Mouse (Mus musculus) adrenal gland (tissue): ENCODE measurements around the gene Tbx19.

ENCODE experiments used
- intact Hi-C: fragments of 180-260 bp; cut with DNase I; formaldehyde crosslinking; loops from one replicate; pipeline ENCODE4 v1.15.1; 2025
- long read RNA-seq, 2 experiments: library from polyadenylated mRNA; unstranded; transcript quantifications; one replicate each; pipeline ENCODE4 v2.0.0; 2020; ENCODE audit warnings: borderline replicate concordance in 1 of 2; ENCODE audit not compliant: insufficient replicate concordance in 1 of 2

The Tbx19 gene
- long read RNA-seq, experiment 1, result 0 reads
- long read RNA-seq, experiment 2, result 0 reads

DNA sequence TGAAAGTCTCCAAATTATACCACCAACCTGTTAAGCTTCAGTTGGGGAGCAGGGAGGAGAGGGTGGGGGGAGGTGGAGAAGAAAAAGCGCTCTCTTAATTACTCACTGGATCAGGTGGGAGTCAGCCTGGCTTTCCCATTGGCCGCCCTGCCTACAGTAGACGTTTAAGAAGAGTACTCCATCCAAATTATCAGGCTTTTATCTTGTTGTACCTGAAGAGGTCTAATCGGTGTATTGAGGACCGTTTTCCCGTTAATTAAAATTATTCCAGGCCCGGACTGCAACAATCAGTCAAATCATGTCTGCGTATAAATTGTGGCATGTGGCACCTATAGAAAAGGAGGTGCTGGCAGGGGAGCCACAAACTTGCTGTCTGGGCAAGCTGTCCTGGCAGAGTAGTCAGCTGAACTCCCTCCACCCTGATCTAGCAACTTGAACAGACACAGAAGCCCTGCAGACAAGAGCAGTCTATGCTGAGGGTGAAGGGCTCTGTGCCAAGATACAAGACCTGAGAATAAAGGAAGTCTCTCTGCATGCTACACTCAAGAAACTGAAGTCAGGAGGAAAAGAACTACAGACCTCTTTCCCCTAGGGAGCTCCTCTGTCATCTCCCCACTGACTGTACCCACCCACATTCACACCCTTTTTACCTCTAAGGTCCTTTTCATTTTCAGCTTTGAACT is at the start of gene Tbx19:
Gene Tbx19, minus strand, starts transcription at position 51 of the 683 bp plus-strand sequence.
- intact Hi-C loops, result no loop called here

DNA sequence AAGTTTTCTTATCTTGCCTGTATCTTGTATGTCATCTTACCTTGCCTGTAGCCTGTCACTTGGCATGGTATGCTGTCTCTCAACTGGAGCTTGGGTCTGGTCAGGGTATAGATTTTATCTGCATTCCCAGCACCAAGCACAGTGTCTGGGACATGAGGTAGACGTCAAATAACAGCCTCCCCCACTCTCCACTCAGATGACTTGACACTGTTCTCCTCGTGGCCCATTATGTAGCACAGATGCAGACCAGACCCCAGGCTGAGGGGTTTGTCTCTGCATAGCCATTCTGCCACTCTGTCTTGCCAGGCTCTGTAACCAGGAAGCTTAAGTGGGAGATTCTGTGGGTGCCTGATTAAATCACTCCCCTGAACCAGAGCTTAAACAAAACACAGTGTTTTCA is 45.0 kb upstream of the Tbx19 start:
- intact Hi-C loops, result no loop called here

DNA sequence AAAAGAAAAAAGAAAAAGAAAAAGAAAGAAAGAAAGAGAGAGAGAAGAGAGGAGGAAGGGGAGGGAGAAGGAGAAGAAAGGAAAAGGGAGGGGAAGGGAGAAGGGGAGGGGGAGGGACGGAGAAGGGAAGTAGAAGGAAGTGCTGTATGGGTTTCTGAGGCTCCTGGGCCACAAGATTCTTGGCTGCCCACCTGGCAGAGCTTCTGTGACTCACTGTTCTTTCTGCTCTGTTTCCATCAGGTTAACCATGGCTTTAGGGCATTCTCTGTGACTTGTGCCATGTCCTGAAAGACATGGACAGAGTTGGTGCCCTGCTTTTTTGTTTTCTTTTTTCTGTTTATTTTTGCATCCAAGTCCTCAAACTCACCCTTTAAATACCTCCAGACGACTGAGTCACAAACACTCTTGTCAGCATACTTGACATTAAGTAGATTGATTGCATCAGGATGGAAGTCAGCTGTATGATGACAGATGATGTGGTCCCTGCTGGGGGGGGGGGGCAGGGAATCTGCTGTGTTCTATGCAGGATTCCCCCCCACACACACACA is 43.0 kb upstream of the Tbx19 start:
- intact Hi-C loops, result no loop called here

DNA sequence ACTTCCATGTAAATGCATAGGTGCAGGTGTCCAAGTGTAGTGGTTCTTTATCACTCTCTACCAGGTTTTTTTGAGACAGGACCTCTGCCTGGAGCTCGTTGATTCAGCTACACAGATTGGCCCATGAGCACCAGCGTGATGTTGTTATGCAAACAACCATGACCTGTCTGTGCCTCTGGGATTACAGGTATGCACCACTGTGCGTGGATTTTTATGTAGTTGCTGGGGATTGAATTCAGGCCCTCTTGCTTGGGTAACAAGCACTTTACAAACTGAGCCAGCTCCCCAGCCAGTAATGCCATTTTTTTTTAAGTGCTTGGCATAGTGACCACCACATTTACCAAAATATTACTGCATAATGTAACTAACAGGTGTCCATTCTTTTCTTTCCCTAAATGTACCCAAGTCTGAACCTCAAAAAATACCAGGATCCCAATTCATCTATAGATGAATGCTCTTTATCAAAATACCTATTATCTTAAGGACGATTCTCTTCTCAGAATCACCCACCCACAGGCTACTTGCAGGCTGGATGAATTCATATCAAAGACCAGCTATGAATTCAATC is 41.0 kb upstream of the Tbx19 start:
- intact Hi-C loops, result no loop called here

DNA sequence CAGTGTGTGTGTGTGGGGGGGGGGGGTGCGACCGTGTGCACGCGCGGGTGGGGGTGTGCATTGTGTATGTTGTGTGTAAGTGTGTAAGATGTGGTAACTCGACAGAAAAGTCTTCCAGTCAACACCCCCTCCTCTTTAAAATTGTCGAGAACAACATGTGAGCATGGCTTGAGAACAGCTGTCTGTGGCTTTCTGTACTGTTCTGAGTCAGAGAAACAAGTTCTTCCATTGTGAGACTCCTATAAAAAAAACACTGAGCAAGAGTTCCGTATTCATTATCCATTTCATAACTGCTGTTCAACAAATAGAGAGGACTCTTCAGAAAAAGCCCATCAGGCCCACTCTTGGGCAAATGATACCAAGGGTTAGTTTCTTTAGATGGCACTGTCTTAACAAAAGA is 40.2 kb upstream of the Tbx19 start:
- intact Hi-C loops, result no loop called here

DNA sequence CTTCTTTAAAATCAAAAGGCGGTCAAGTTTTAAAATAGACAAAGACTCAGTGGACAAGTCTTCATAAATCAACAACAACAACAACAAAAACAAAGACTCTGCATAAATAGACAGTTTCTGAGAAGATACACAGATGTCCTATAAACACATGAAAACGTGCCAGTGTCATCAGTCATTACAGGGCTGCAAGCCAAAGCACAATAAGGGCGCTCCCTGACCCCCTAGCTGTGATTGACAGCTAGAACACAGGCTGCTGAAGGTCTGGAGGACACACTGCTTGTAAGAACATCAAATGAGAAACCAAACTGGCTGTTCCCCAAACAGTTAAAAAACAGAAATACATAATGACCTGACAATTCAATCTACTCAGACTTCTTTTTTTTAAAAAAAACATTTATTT is 39.1 kb upstream of the Tbx19 start:
- intact Hi-C loops, result no loop called here

DNA sequence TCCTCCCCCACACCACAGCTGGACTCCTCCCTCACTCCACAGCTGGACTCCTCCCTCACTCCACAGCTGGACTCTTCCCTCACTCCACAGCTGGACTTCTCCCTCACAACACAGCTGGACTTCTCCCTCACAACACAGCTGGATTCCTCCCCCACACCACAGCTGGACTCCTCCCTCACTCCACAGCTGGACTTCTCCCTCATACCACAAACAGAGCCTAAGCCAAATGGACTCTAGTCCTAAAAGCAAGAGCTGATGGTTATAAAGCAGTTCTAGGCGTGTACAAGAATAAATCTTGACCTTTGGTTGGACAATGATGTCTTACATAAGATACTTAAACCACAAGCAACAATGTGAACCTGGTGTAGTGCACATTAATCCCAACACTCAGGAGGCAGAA is 38.4 kb upstream of the Tbx19 start:
- intact Hi-C loops, result no loop called here

DNA sequence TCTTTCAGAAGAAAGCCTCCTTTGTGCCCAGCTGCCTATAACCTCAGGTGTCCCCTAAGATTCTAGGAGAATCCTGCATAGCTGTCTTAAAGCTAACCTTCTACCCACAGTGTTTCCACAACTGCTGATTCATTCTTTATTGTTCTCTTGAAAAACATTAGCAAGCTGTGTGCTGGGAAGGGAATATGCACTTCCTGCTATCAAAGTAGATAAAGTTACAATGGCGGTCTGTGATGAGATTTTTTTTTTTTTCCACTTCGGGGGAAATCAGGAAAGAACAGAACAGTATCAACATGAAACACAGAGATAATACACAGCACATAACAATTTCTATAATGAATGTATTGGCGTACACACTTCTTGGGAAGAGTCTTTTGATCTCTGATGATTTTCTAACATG is 37.3 kb upstream of the Tbx19 start:
- intact Hi-C loops, result no loop called here

DNA sequence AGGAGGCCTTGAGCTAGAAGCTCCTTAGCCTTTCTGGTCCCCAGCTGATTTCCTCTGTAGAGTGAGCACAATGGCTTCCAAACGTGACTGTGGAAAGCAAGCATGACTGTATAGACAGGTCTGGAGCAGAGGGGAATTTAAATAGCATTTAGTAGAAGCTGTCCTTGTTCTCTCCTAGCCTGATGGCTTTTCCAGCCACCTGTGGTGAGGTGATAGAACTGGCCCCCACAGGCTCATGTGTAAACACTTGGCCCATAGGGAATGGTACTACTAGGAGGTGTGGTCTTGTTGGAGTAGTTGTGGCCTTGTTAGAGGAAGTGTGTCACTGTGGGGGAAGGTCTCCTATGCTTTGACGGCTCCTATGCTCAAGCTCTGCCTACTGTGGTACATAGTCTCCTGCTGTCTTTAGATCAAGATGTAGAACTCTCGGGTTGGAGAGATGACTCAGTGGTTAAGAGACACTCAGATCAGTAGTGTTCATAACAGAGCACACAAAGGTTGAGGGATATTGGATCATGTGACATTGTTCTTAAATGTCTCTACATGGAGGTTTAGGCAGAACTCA is 34.9 kb upstream of the Tbx19 start:
- intact Hi-C loops, result loop anchor here (2.0 kb wide), 1 partner anchor 41 kb away; the partner anchor contains the start of gene Tiprl

DNA sequence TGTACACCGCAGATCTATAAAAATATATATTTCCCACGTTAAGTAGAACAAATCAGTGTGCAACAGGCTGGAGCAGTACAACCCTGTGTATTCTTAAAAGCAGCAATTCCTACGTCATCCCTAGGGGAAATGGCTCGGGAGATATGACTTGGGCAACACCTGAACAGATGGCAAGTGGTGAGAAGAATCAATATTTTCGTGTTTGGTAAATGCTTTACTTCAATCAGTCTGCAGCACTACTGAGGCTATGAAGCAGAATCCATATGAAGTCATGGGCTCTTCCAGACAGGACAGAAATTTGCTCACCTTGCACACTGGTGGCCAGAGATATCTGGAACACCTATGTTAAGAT is 34.1 kb upstream of the Tbx19 start:
- intact Hi-C loops, result loop anchor here (2.0 kb wide), 1 partner anchor 42 kb away; the partner anchor contains the start of gene Tiprl

DNA sequence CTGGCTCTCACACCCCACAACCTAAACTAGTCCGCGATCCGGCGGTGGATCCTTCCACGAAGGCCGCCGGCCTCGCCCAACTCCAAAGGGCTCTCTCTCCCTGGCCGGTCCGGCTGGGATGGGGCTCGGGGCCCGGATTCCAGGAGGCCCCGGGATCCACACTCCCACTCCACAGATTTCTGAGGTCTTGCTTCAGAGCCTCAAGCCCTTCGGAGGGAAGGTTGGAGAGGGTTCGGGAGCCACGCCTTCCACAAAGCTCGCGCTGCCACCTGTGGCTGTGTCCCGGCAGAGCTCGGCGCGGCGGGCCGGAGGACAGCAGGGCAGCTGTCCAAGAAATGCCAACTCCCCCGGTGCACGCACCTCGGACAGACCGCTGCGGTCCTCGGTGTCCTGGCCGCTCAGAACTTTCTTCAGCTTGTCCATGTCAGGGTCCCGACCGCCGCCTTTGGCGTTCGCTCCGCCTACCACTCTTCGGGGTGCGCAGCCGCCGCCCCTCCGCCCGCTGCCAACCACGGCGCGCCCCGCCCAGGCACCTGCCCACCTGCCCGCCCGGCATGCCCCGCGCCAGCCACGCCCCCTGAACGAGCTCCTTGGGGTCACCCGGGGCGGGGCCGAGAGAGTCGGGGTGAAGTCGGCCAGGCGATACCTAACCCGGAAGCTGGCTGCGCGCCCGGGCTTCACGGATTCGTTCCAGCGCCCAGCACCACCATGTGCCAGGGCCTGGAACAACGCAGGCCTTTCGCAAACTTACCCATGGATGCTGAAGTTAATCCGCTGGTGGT is 33.5 kb upstream of the Tbx19 start, which contains the start of gene Sft2d2:
Gene Sft2d2, minus strand, starts transcription at position 559 of the 782 bp plus-strand sequence.
- intact Hi-C loops, result loop anchor here (2.0 kb wide), 1 partner anchor 43 kb away; the partner anchor contains the start of gene Tiprl

DNA sequence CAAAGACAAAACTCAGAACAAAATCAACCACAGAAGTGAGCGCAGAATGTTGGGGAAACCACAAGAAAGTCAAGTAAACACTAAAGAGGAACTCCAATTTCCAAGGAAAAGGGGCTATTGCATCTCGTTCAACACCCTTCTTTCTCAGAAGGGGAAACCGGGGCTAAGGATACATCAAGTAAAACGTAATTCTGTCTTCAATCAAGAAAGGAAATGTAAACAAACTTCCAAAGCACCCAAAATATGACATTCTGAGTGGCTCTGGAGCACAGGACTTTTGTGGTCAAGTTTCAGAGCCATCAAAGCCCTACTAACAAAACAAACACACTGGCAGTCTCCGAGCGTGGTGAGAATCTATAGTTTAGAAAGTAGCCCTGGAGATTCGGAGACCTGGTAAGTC is 32.9 kb upstream of the Tbx19 start:
- intact Hi-C loops, result no loop called here

DNA sequence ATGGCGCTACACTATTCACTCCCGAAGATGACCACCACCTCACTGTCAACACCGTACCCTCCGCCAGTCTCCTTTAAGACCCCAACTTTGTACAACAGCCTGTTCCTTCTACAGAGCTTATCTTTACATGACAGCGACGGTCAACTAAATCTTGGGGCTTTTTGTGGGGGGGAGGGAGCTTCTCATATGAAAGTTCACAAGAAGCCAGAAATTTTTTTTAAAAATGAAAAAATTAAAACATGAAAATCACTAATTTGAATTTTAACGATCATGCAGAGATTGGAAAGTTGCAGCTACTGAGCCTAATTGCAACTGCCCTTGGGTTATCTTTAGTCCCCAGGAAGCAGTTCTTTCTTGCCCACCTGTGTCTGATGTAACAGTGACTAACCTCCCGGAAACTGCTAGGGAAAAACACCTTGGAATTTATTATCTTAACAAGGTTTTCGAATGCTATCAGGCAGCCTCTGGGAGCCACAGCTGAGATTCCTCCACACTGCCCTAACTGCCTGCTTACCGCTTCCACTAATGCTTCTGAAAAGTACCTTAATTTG is 32.2 kb upstream of the Tbx19 start:
- intact Hi-C loops, result no loop called here

DNA sequence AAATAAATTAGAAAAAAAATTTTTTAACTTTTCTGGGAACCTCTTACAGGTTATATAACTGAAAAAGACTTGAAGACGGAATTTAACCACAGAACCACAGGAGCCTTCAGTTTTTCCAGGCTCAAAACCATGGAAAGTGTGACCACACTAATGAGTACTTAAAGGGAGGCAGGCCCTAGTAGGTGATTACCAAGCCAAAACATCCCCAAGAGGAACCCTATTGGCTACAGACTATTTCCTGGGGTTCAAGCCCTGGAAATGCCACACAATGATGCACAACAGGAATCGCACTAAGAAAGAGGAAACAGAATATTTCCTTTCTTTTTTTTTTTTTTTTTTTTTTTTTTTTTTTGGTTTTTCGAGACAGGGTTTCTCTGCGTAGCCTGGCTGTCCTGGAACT is 31.5 kb upstream of the Tbx19 start:
- intact Hi-C loops, result no loop called here

DNA sequence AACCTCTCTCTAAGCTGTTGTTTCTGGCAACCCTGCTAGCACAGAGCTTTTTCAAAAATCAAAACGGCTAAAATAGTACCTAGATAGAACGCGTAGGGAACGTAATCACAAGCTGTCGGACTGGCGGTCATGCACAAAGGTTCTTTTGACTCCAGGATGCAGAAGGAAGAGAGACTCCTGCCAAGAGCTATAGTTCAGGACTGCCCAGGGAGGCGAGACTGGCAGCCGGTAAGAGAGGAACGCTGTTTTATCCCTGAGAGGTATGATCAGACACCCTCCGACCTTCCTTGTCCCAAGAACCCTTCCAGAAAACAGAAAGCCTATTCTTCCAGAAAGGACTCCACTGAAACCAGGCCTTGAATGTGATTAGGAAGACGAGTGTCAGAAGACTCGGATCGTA is 31.0 kb upstream of the Tbx19 start:
- intact Hi-C loops, result no loop called here

DNA sequence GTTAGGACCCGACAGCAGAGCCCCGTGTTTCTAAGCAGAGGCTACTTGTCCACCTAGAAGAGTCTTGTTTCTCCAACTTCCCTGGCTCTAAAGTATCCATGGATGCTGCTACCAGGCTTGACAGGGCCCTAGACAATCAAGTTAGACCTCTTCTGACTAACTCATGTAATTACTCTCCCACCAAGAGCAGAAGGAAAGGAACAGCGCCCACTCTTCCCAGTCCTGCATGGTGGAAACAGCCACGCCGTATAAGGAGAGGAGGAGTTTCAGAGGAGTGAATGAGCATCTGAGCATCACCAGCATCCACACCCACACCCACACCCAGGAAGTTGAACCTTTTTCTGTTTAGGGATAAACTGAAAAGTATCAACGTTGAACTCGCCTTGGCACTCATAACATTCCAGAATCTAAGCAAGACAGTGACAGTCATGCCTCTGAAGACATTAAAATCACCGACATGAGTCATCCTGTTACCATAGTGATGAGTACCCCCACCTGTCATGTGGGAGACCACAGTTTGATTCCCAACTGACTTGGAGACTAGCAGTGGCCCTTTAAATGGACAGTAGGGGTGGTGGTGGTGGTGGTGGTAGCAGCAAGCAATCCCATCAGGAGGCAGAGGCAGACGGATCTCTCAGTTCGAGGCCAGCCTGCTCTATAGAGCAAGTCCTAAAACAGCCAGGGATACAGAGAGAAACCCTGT is 30.1 kb upstream of the Tbx19 start:
- intact Hi-C loops, result no loop called here

DNA sequence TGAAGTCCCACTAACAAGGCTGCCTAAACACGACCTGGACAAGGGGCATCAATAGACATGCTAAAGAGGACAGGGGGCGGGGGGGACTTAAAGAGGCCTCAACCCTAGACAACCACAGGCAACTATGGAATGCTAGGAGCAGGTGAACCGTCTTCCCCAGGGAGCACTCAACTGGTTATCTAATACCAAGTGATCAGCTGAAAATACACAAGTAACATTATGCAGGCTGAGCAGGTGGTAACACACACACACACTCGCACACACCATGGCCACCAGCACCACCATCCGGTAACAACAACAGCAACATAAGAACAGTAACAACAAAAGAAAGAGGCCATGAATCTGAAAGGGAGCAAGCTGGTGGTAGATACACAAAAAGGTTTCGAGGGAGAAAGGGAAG is 29.5 kb upstream of the Tbx19 start:
- intact Hi-C loops, result no loop called here

DNA sequence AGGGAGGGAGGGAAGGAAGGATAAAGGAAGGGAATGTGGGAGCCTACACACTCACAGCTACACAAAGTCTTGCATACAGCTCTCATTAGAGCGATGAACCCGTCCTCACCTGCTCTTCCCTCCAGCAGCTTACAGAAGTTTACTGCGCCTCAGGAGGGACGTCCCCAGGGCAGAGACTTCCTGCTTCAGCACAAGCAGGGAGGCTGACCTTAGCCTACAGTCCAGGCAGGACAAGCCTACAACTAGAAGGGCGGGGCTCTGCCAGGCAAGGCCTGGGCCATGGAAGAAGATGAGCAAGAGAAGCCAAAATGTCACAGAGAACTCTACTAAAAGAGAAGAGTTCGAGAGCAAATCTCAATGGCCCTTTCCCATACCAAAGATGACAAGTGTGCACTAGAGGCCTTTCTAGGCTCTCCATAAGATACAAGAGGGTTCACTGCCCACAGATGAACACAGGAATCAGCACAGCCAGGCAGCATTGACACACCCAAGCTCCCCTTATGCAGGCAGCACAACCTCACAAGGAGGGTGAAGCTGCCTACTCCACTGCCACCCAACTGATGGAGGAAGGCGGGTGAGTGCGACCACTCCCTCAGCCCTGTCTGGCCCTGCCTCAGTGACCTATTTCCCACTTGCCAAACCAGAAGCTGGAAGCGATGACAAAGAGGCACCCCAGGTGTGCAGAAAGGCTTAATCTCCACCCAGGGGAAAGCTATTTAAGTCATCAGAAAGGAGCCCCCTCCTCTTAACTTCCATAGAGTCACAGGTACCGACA is 28.4 kb upstream of the Tbx19 start:
- intact Hi-C loops, result no loop called here

DNA sequence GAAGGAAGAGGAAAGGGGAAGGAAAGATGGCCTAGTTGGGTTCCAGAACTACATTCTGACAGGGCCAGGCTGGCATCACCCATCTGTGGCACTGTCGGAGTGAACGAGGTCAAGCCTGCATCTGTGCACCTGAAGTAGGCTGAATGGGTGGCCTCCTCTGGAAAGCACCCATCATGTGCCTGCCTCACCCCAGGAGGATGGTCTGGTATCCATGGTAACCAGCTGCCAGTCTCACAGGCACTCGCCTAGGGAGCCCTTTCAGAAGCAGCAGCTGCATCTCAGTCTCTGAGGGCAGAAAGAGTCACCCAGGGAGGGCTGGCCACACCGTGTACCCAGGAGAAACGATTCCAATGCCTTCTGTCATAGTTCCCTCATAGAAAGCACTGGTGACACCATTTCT is 26.8 kb upstream of the Tbx19 start:
- intact Hi-C loops, result no loop called here

DNA sequence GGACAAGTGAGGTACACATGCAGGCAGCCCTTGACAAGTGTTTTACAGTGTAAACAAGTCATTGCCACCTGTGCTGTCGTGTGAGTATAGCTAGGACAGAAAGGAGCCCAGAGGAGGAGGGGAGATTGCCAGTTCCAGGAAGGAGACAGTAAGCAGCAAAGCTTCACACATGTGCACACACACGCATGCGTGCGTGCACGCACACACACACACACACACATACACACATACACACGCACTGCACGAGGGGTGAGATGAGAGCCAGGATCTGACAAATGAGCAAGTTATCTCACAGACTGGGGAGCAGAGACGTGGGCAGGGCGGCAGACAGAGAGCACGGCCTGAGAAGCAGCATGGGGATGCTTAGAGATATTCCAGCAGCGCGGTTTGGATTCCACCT is 25.9 kb upstream of the Tbx19 start:
- intact Hi-C loops, result no loop called here
